In genomic region chr13:52378236-52378635, GRCm38 (mm10) we compare ENCODE assay signal across 21 mouse cellular contexts.
A peak's percentile ranks its signal among the peaks of the same experiment; 100 is the strongest.
DNase-seq lines count a peak whose midpoint lies in the region; ATAC-seq and TF ChIP-seq lines count a peak whose summit lies in the region.
"Had no signal": no experiment of that assay in that cellular context is flagged by ENCODE, and none has a peak within 500 bp of the region (broad histone marks: within the 10 kb centered on the region; RNA-seq: fewer than 3 reads in every experiment).

No protein-coding gene starts in this region.

- H3K4me2 ChIP-seq in intestine, embryonic 15.5 days (replicated peaks): no peak overlapping the region
- H3K4me2 ChIP-seq: limb, embryonic 15.5 days; midbrain, embryonic 12.5 days; stomach, embryonic 15.5 days had no signal

- peak; percentile 46; the same call in 1 of the 2 replicates for TF ChIP-seq CTCF in cerebellum, adult 2 months (IDR thresholded peaks at IDR 0.05; ENCODE audit: borderline replicate concordance, insufficient read depth, low read depth, low read length)

- peak; percentile 8 for DNase-seq in left cerebral cortex, postnatal 4 days
- DNase-seq in left cerebral cortex, postnatal 10 days (ENCODE audit: extremely low spot score in 1 of 2, low spot score in 2 of 2): no peak
- peak; percentile 47 to 78 for DNase-seq in cerebellum, adult 2 months
- peak; percentile 58 to 73 for DNase-seq in cerebellum, postnatal 25 days
- peak; percentile 8 for DNase-seq in limb, embryonic 10.5 days (ENCODE audit: low spot score)
- DNase-seq in adrenal gland, postnatal 25 days: no peak
- DNase-seq: adrenal gland, postnatal 36 days; gastrocnemius, postnatal 10 days; heart, adult 2 months; kidney, adult 8-10 months; kidney, postnatal 4 days; lung, adult 18-20 months; lung, postnatal 4 days; right cerebral cortex, postnatal 14 days; thymus, postnatal 14 days had no signal

- H3K4me1 ChIP-seq in cerebellum, adult 2 months (ENCODE audit: control insufficient read depth, insufficient read depth, low read length): no peaks in the 10 kb centered on the region
- no peaks in the 10 kb centered on the region for H3K4me1 ChIP-seq in limb, embryonic 10.5 days
- no peaks in the 10 kb centered on the region for H3K4me1 ChIP-seq in intestine, embryonic 15.5 days (replicated peaks)
- H3K4me1 ChIP-seq: limb, embryonic 15.5 days; midbrain, embryonic 12.5 days; stomach, embryonic 15.5 days had no signal

- ATAC-seq in intestine, embryonic 15.5 days: no peak
- ATAC-seq: forebrain, embryonic 16.5 days; Patski had no signal

- peak overlapping the region; percentile 28; the same call in 1 of the 2 replicates for H3K27ac ChIP-seq in cerebellum, adult 2 months (ENCODE audit: insufficient read depth, low read length)
- no peak overlapping the region for H3K27ac ChIP-seq in limb, embryonic 10.5 days
- H3K27ac ChIP-seq in intestine, embryonic 15.5 days: no peak overlapping the region
- H3K27ac ChIP-seq: heart, adult 2 months; limb, embryonic 15.5 days; midbrain, embryonic 12.5 days; stomach, embryonic 15.5 days had no signal

- no peaks in the 10 kb centered on the region for H3K36me3 ChIP-seq in limb, embryonic 10.5 days
- H3K36me3 ChIP-seq in intestine, embryonic 15.5 days: no peaks in the 10 kb centered on the region
- H3K36me3 ChIP-seq: limb, embryonic 15.5 days; midbrain, embryonic 12.5 days; stomach, embryonic 15.5 days had no signal

- no peaks in the 10 kb centered on the region; the same call in 1 of the 2 replicates for H3K9me3 ChIP-seq in limb, embryonic 10.5 days (replicated peaks)
- no peaks in the 10 kb centered on the region for H3K9me3 ChIP-seq in intestine, embryonic 15.5 days
- H3K9me3 ChIP-seq: limb, embryonic 15.5 days; stomach, embryonic 15.5 days had no signal

- no peak overlapping the region for H3K4me3 ChIP-seq in cerebellum, adult 2 months (replicated peaks; ENCODE audit: insufficient read depth, low read depth, low read length)
- no peak overlapping the region for H3K4me3 ChIP-seq in limb, embryonic 10.5 days
- H3K4me3 ChIP-seq in intestine, embryonic 15.5 days (replicated peaks): no peak overlapping the region
- H3K4me3 ChIP-seq: heart, adult 2 months; limb, embryonic 15.5 days; midbrain, embryonic 12.5 days; stomach, embryonic 15.5 days had no signal

- no peak overlapping the region for H3K9ac ChIP-seq in intestine, embryonic 15.5 days
- H3K9ac ChIP-seq: limb, embryonic 15.5 days; midbrain, embryonic 12.5 days; stomach, embryonic 15.5 days had no signal

- WGBS in cerebellum, adult 2 months: 10% methylated on average over 1 of the region's 1 CpGs
- 56% methylated on average over 1 of the region's 1 CpGs for WGBS in limb, embryonic 10.5 days
- 51% methylated on average over 1 of the region's 1 CpGs for WGBS in intestine, embryonic 15.5 days

- no peaks in the 10 kb centered on the region for H3K27me3 ChIP-seq in cerebellum, adult 2 months (ENCODE audit: control insufficient read depth, insufficient read depth, low read length)
- H3K27me3 ChIP-seq in limb, embryonic 10.5 days (ENCODE audit: low read depth, poor library complexity, severe bottlenecking): no peaks in the 10 kb centered on the region
- no peaks in the 10 kb centered on the region for H3K27me3 ChIP-seq in intestine, embryonic 15.5 days (replicated peaks)
- H3K27me3 ChIP-seq: limb, embryonic 15.5 days; midbrain, embryonic 12.5 days; stomach, embryonic 15.5 days had no signal

- TF ChIP-seq POLR2A in cerebellum, adult 2 months (IDR thresholded peaks at IDR 0.05; ENCODE audit: borderline replicate concordance, insufficient read depth, low read length): no peak

- intact Hi-C loops in left cerebral cortex, postnatal 4 days (cut with DNase I): loop anchor here (10.0 kb wide), 1 partner anchor 147 kb away; no protein-coding TSS in a partner anchor
- intact Hi-C loops in left cerebral cortex, postnatal 10 days (cut with DNase I): no loop called here

Comparison
In these comparisons a context has a peak if more than half of its experiments do, and no peak if none do; other contexts are left out.
1. DNase-seq: peak in left cerebral cortex, postnatal 4 days (single experiment), cerebellum, adult 2 months (2 of 2), cerebellum, postnatal 25 days (2 of 2) and limb, embryonic 10.5 days (single experiment); none in left cerebral cortex, postnatal 10 days (0 of 2) and adrenal gland, postnatal 25 days (single experiment).